Mouse (Mus musculus) frontal cortex, postnatal 36 days (tissue): ENCODE measurements around the gene Ywhag.

Experiments
- DNase-seq, 2 experiments: peaks; one replicate each; pipeline ENCODE4 v3.0.0; 2022; ENCODE audit warnings: low spot score in 2 of 2

Ywhag gene

GRCm38 (mm10) chr5:135951660-135952059, 17.2 kb upstream of the Ywhag start:
- no peak for DNase-seq

DNA sequence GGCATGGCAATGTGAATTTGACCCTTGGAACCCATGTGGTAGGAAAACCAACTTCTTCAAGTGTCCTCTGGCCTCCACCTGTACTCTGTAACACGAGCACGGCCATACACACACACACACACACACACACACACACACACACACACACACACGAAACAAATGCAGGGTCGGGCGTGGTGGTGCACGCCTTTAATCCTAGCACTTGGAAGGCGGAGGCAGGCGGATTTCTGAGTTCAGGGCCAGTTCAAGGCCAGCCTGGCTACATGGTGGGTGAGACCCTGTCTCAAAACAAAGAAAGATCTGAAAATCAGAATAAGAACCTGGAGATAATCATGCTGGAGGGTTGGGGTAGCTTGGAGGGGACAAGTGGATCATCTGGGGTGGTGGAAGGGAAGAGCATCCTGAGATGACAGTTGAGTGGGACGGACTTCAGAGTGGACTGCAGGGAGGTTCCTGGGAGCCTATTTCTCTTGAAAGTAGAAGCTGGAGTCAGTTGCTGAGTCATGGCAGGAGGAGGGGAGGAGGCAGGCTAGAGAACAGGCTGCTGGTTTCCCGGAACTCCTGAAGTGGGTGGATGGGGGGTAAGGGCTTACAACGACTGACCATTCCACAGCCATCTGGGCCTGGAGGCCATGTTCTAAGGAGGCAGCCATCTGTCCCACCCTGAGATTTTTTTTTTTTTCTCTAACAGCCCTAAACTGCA, 16.4 kb upstream of the Ywhag start:
- no peak for DNase-seq

DNA sequence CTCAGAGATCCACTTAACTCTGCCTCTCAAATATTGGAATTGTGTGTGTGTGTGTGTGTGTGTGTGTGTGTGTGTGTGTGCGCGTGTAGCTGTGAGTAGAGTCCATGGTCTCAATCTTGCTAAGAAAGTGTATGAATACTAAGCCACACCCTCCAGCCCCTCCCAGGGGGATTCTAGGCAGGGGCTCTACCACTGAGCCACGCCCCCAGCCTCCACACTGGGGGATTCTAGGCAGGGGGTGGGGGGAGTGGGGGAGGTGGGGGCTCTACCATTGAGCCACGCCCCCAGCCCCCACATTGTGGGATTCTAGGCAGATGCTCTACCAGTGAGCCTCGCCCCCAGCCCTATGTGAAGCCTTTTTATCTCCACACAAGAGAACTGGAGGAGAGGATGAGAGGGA, 12.2 kb upstream of the Ywhag start:
- no peak for DNase-seq

DNA sequence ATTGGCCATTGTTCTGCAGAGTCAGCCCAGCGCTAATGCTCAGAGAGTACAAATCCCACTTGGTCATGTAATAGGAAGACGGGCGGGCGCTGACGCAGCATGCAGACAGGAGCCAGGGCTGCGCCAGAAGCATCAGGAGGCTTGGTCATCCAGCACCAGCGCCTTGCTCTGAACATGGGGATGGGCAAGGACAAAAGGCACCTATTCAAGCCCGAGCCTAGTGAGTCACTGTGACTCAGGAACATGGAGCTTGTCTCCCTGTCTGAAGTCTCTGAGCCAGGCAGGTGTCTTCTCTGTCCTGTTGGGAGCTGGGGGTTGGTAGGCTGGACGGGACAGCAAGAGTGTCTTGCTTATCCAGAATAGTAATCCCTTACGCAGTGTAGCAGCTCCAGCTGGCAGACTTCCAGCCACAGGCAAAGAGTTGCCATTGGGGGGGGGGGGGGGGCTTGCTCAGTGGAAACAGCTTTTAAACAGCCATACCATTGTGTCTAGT, 11.5 kb upstream of the Ywhag start:
- no peak for DNase-seq

DNA sequence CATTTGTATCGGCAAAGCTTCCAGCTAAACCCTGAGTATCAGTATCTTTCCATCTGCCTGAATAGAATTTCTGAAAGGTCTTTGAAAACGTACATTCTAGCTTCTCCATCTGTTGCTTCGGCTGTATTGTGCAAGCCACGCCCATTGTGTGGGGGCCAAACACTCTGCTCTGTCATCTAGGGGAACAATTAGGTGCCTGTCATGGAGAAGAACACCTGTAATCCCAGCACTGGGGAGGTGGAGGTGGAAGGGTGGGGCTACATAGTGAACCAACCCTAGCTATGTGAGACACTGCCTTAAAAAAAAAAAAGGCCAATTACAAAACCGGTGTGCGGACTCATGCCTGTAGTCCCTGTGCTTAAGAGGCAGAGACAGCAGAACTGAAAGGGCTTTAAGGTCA, 8.3 kb upstream of the Ywhag start:
- no peak for DNase-seq

- DNase-seq = no peak
Observed at GRCm38 (mm10) chr5:135940587-135940986, 6.2 kb upstream of the Ywhag start.

DNA sequence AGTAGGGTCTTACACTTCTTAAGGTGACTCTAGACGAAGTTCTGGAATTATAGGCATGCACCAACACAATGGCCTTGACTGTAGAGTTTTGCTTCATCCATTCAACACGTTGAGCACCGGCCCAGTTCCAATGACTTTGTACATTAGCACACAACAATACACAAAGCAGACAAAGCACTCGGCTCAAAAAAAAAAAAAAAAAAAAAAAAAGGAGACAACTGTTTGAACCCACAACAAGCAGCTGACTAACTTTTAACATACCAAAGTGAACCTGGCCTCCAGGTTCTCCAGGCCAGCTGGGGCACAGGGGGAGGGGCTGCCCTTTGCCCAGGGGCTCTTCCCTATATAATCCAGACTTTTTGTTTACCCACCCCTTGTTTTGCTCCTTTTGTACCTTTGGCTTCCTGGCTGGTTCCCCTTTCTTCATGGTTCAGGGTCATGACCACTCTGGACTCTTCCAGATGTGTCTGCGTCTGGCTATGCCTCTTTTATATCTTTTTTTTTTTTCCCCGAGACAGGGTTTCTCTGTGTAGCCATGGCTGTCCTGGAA, 1.3 kb upstream of the Ywhag start:
- no peak for DNase-seq

GRCm38 (mm10) chr5:135935176-135935523, 734 bp upstream of the Ywhag start:
- no peak for DNase-seq

DNA sequence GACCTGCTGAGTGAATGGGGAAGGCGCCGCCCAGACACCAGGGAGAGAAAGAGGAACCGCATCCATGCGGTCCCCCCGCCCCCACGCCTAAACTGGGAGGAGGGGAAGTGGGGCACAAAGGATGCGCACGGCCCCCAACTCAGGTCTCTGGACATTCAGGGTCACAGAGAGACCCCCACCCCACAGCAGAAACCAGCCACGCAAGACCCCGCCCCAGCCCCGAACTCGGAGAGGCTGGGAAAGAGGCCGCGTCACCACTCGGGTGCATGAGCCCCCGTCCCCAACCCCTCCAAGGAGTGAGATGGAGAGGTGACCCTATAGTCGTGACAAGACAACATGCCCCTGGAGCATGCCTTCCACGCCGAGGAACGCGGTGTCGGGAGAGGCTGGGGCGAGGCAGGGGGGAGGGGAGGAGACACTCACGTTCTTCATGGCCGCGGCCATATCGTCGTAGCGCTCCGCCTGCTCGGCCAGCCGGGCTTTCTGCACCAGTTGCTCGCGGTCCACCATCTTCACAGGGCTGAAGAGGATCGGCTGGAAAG, 445 bp downstream of the Ywhag start:
- DNase-seq = peak; percentile 68 to 71

- DNase-seq = no peak
Observed at GRCm38 (mm10) chr5:135933222-135933899, 1.1 kb downstream of the Ywhag start.

- no peak for DNase-seq
Observed at GRCm38 (mm10) chr5:135932359-135932758, 2.1 kb downstream of the Ywhag start.

DNA sequence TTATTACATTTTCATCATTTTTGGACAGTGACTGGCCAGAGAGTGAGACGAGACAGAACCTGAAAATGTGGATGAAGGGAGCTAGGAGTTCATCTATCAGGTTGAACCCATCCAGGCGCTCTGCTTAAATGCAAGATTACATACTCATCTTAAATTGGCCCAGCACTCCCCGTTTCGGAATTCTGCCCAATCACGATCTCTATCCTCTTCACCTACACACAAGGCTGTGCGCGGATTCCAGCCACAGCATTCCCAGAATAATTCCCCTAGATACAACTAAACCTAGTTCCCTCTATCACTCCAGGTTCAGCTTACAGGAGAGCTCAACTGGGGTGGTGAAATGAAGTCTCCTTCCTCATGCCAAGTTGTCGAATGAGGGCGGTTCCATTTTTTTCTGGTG, 2.9 kb downstream of the Ywhag start:
- DNase-seq = peak in 1 of 2 experiments; percentile 70

DNA sequence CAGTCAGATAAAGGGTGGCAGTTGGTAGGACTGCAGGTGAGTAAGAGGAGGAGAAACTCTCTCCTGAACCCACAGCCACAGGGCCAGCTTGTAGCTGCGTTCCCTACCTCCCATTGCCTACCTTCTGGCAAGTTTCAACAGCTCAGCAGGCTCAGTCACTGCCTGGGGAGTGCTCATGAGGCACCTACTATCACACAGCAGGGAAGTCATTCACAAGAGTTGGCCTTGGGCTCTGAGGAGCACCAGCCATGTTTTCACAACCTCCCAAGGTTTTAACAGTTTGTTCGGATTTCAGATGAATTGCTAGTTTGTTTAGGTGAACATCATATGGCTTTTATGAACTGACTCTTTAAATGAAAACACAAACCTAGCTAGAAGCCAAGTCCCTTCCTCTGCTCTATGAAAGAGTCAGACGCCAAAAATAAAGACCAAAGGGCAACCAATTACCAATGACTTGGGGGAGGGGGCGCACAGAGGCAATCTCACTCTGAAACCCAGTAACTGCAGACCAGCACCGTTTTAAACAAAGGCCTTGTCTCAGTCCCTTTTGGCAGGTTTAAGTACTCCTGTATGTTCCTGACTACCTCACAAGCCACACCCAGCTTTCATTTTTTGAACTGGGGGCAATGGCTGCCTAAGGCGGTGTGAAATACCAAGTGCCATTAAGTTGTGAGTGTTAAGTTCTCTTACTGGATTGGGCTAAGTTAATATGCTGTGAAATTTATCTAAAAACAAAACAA, 4.6 kb downstream of the Ywhag start:
- DNase-seq = no peak

- DNase-seq = no peak
Observed at GRCm38 (mm10) chr5:135923901-135924300, 10.5 kb downstream of the Ywhag start.

- no peak for DNase-seq
Observed at GRCm38 (mm10) chr5:135919902-135920301, 14.5 kb downstream of the Ywhag start.

- DNase-seq = no peak
Observed at GRCm38 (mm10) chr5:135918593-135918992, 15.8 kb downstream of the Ywhag start.

DNA sequence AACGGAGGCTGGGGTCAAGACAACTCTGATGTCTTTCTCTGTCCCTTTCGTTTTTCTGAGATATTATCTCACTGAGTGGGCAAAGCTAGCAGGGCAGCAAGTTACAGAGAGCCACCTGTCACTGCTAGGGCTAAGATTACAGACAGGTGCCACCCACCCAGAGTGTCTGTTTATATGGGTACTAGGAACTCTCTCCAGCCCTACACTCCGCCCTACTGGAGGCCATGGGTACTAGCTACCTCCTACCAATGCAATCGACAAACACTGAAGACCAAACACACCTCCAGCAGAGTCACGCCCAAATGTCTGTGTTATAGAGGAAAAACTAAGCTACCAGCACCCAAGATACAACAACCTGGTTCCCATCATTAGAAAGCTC, 16.4 kb downstream of the Ywhag start:
- DNase-seq = no peak

- no peak for DNase-seq
Observed at GRCm38 (mm10) chr5:135917327-135918058, 16.9 kb downstream of the Ywhag start.

DNA sequence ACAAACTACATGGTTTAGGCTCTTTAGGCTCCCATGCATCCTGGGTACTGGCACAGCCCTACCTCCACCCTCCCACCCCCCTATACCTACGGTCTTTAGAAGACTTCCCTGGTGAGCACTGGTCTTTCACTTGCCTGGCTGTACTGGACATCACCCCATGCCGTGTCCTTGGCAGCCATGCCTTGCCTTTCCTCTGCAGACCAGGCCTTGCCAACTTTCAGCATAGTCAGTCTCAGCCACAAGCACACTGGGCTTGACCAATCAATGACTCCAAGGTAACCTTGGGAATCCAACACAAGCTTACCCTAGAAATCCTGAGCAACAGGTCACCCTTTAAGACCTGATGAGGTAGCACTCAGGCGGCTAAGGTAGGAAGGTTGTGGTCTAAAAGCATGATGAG, 17.8 kb downstream of the Ywhag start:
- no peak for DNase-seq

- no peak for DNase-seq
Observed at GRCm38 (mm10) chr5:135916051-135916565, 18.3 kb downstream of the Ywhag start.

DNA sequence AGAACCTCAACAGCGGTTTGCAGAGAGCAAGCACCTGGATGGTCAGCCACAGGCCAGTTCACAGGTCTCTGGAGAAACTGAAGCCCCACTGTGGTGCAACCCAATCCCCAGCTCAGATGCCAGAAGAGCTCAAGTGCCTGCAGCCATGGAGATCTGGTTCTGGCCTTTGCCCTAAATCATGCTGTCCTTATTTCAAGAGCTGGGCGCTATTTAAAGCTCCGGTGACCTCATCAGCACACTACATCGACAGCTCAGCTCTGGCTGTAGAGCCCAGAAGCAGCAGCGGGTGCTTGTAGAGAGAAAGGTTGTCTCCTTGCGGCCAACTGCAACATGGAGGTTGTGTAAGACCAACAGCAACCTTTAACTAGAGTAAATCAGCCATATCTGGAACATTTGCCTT, 20.3 kb downstream of the Ywhag start:
- DNase-seq = no peak
